In genomic region chr17:49400130-49400529, GRCm38 (mm10) we compare ENCODE assay signal across 8 mouse cellular contexts. TPM values are rescaled to one million over a fixed set of nuclear protein-coding genes. Genes with fewer than 3 reads are reported as not detected.
DNase-seq lines count a peak whose midpoint lies in the region; ATAC-seq lines count a peak whose summit lies in the region.

No protein-coding gene starts in this region.

- ATAC-seq in activated CD4-positive, CD25-positive, alpha-beta regulatory T cell, adult 4 months, result peak; percentile 47
- peak; percentile 79 for ATAC-seq in megakaryocyte-erythroid progenitor cell, adult 5-6 weeks (replicated peaks; ENCODE audit: low FRiP score, low TSS enrichment, poor library complexity, severe bottlenecking)

- DNase-seq in cerebellum, postnatal 10 days, result peak; percentile 91 to 95
- DNase-seq in frontal cortex, postnatal 25 days (ENCODE audit: low spot score in 2 of 2), result peak; percentile 85
- DNase-seq in hindlimb bud, embryonic 11.5 days (ENCODE audit: extremely low spot score, low read depth, low spot score), result peak; percentile 69
- peak; percentile 80 to 86 for DNase-seq in left cerebral cortex, adult 18-20 months (ENCODE audit: low spot score in 2 of 2)
- peak; percentile 79 for DNase-seq in right cerebral cortex, postnatal 14 days
- DNase-seq in yolk sac, embryonic 10.5 days (ENCODE audit: low spot score), result peak; percentile 49

RNA-seq across cellular contexts. Expression of gene Mocs1, which starts 28.0 kb away (rescaled TPM):
- polyA plus RNA-seq in activated CD4-positive, CD25-positive, alpha-beta regulatory T cell, adult 4 months (2017; shearing (Covaris generic)), result 10 to 100 TPM in 1 of 2 experiments, 1 to 10 TPM in 1; 7.6 to 10.0 TPM
- total RNA-seq in left cerebral cortex, adult 18-20 months (2021), result 10 to 100 TPM; 14.6 to 15.2 TPM
- 36.2 and 50.2 TPM in 2 replicates for total RNA-seq in megakaryocyte-erythroid progenitor cell, adult 5-6 weeks (2014; fragmentation: Nextera tagmentation)
- total RNA-seq in megakaryocyte-erythroid progenitor cell, adult 5-6 weeks (2017), result 8.9 and 9.4 TPM in 2 replicates

Comparison
In these comparisons a context has a peak if more than half of its experiments do, and no peak if none do; other contexts are left out.
1. Peak in every context shown above with its lines: DNase-seq and ATAC-seq.